Mouse (Mus musculus): ENCODE results near the gene Olfr332.
"Not testable (repeated sequence)": the region's sequence is repeated elsewhere in the genome, so short reads cannot be mapped to it uniquely, and the experiment has no call there.

Gene Olfr332

DNA sequence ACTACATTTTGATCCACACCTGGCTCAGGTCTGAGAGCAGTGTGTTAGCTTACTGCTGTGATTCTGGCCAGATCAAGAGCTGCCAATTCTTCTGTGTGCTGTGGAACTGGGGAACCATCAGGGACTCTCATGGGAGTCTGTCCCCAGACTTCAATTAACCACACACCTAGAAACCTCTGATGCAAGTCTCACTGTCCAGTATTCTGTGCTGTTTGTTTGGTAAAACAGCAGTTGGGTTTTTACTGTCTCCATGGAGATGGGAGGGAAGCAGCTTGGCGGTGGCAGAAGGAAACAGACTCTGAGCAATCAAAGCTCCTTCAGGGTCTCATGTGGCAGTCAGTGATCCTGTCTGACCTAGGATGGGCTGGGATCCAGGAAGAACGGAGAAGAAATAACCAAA is at the start of gene Olfr332:
Gene Olfr332 (minus strand): TSS at position 101 of the 400 bp plus-strand sequence.
- no peak for TF ChIP-seq GATA4 (IDR thresholded peaks at IDR 0.05; ENCODE audit: insufficient replicate concordance, low read length)

DNA sequence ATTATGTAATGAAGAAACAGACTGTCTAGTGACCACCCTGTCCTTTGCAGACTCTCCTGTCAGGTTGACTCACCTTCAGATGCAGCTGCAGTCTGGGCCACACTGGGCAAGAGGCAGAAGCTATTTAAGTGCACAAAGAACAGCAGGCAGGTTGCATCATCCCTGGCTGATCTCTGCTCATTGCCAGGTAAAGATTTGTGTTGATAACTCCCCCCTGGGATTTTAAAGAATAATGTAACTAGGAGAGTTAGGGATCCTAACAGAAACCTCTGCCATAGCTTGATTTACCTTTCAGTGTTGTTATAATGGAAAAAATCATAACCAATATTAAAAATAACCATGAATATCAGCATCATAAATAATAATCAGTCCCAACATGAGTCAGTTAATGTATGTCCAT is 42.4 kb upstream of the Olfr332 start, which contains the start of gene Olfr330:
Gene Olfr330 (minus strand): TSS at position 101 of the 400 bp plus-strand sequence.
- not testable (repeated sequence) for TF ChIP-seq GATA4 (IDR thresholded peaks at IDR 0.05; ENCODE audit: insufficient replicate concordance, low read length)

DNA sequence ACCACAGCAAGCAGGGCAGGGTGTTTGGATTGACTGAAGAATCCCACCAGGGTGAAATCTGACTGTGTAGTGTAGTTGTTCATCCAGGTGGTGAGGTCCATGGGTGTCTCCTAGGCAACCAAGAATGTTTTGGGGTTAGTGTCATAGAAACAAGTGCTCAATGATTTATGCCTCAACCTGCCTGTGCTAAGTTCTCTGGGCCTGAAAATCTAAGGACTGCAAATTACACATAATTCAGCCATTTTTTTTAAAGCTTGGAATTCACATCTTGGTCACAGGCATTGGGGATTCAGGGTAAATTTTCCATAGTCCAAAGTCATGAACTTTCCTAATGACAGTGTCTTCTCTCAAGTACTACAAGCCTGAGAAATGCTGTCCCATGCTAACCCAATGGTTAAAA is 10.1 kb upstream of the Olfr332 start, which contains the start of gene Olfr331:
Gene Olfr331 (minus strand): TSS at position 101 of the 400 bp plus-strand sequence.
- TF ChIP-seq GATA4 (IDR thresholded peaks at IDR 0.05; ENCODE audit: insufficient replicate concordance, low read length): not testable (repeated sequence)

DNA sequence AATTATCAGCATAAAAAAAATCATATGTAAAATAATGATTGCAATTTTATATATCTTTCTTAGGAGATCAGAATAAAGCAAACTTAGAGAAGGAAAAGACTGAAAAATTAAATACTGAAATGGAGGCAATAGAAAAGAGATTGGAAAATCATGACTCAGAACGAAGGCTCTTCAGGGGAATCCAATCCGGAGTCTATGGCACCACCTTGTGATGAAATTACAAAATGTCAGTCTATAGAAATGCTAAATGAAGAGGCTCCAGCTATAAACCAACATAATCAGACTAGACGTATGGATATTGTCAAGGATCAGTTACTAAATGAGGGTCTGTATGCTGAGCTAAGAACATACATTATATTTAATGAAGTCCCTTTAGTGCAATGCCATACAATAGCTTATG is 6.9 kb upstream of the Olfr332 start:
- TF ChIP-seq GATA4 (IDR thresholded peaks at IDR 0.05; ENCODE audit: insufficient replicate concordance, low read length): no peak

DNA sequence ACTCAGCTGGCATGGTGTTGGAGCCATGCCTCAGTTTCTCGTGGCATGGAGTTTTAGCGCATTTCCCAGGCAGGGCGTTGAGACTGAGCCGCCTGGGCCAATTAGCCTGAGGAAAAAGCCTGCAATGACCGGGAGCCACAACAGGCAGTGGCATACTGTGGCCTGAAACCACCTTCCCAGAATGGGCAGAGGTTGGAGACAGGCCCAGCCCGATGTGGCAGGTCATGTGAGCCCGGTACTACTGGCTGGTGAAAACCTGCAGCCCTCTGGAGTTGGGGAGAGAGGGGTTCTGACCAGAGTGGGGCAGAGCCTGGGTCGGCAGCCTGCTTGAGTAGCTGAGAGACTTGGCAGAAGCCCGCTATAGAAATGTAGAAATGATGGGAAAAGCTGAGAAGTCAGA is 6.4 kb upstream of the Olfr332 start:
- TF ChIP-seq GATA4 (IDR thresholded peaks at IDR 0.05; ENCODE audit: insufficient replicate concordance, low read length): no peak

DNA sequence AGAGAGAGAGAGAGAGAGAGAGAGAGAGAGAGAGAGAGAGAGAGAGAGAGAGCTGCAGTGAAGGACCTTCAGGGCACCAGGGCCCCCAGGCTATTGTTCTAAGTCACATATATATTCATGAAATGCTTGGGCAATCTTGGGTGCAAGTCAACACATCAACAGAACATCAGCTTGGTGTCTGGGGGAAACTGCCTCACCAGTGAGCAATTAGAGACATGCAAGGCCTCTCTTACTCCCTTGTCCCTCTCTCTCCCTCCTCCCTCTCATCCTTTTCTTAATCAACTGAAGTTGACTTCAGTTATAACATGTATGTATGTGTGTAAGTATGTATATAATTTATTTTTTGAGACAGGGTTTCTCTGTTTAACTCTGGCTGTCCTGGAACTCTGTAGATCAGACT is 30.2 kb downstream of the Olfr332 start, which contains the start of gene Olfr30:
Gene Olfr30 (minus strand): TSS at position 101 of the 400 bp plus-strand sequence.
- no peak for TF ChIP-seq GATA4 (IDR thresholded peaks at IDR 0.05; ENCODE audit: insufficient replicate concordance, low read length)

DNA sequence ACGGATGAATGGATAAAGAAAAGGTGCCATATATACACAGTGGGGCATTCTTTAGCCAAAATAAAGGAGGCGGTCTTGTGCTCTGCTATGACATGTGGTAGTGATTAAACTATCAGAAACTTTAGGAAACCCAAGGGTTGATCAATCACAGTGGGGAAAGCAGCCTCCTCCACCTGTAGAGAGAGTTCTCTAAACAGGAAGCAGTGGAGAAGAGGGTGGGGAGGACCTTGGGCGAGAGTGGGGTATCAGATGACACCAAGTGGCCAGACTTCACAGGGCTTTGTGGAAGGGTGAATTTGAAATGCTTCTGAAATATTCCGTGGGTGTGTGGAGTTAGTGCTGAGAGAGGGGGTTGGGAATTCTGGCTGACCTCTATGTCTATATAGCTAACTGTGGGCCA is 38.8 kb downstream of the Olfr332 start:
- no peak for TF ChIP-seq GATA4 (IDR thresholded peaks at IDR 0.05; ENCODE audit: insufficient replicate concordance, low read length)

DNA sequence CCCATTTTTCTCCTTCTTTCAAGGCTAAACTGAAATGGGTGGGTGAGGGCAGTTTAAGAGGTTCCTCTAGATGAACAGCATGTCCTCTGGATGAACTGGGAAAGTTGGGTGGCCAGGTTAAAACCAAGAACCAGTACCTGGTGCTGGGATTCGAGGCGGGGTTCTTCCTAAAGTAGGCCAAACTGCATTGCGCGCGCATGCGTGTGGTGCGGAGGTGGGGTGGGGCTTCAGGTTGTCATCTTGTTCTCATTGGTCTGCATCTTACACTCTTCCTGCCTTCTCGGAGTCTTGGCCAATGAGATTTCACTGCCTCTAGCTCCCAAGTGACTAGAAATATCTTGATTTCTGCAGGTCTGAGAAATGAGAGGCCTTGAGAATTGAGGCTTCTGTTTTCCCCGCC is 39.6 kb downstream of the Olfr332 start, which contains the start of gene Lypd9:
Gene Lypd9 (minus strand): TSS at position 165 of the 400 bp plus-strand sequence.
- TF ChIP-seq GATA4 (IDR thresholded peaks at IDR 0.05; ENCODE audit: insufficient replicate concordance, low read length): no peak
